ENCODE assay signal across 9 mouse cellular contexts in genomic region chr7:144935563-144935962, GRCm38 (mm10). TPM values are rescaled to one million over a fixed set of nuclear protein-coding genes. Genes with fewer than 3 reads are reported as not detected.
DNase-seq lines count a peak whose midpoint lies in the region; ATAC-seq and TF ChIP-seq lines count a peak whose summit lies in the region.
"Had no signal": no experiment of that assay in that cellular context is flagged by ENCODE, and none has a peak within 500 bp of the region (broad histone marks: within the 10 kb centered on the region; RNA-seq: fewer than 3 reads in every experiment).

No protein-coding gene starts in this region.

- no peak overlapping the region for H3K4me2 ChIP-seq in forebrain, embryonic 16.5 days (ENCODE audit: low read length)
- H3K4me2 ChIP-seq in liver, postnatal 0 days (ENCODE audit: low read depth, low read length) = no peak overlapping the region
- no peak overlapping the region for H3K4me2 ChIP-seq in liver, embryonic 11.5 days
- H3K4me2 ChIP-seq: liver, embryonic 13.5 days had no signal

- peak; percentile 35; the same call in 1 of the 2 replicates for TF ChIP-seq POLR2A in cerebellum, adult 2 months (IDR thresholded peaks at IDR 0.05; ENCODE audit: borderline replicate concordance, insufficient read depth, low read length)

- ATAC-seq in forebrain, embryonic 16.5 days = no peak
- no peak for ATAC-seq in liver, postnatal 0 days
- no peak for ATAC-seq in liver, embryonic 11.5 days (replicated peaks; ENCODE audit: low FRiP score)

- peaks cover 75% of the 10 kb centered on the region for H3K36me3 ChIP-seq in forebrain, embryonic 10.5 days (replicated peaks)
- H3K36me3 ChIP-seq in forebrain, embryonic 16.5 days (ENCODE audit: control insufficient read depth, insufficient read depth) = 0 out of 2 replicates have a peak, but pooled peaks cover 2% of the 10 kb centered on the region
- no peaks in the 10 kb centered on the region for H3K36me3 ChIP-seq in liver, postnatal 0 days (replicated peaks; ENCODE audit: insufficient read depth, low read length)
- peaks cover 5% of the 10 kb centered on the region; the same call in 1 of the 2 replicates for H3K36me3 ChIP-seq in liver, embryonic 11.5 days (ENCODE audit: control insufficient read depth, insufficient read depth, low read length)

- no peak overlapping the region for H3K9ac ChIP-seq in forebrain, embryonic 16.5 days (replicated peaks; ENCODE audit: low read depth, low read length)
- no peak overlapping the region for H3K9ac ChIP-seq in liver, postnatal 0 days (replicated peaks)
- H3K9ac ChIP-seq in liver, embryonic 11.5 days (ENCODE audit: low read depth, low read length) = no peak overlapping the region
- H3K9ac ChIP-seq: liver, embryonic 13.5 days had no signal

- 0 out of 2 replicates have a peak overlapping the region, but pooled peaks have one; percentile 36 for H3K27ac ChIP-seq in forebrain, embryonic 10.5 days
- H3K27ac ChIP-seq in forebrain, embryonic 16.5 days (ENCODE audit: low read length) = no peak overlapping the region
- no peak overlapping the region for H3K27ac ChIP-seq in liver, postnatal 0 days (ENCODE audit: low read depth)
- H3K27ac ChIP-seq in liver, embryonic 11.5 days (ENCODE audit: low read depth, low read length) = no peak overlapping the region
- H3K27ac ChIP-seq in cerebellum, adult 2 months (ENCODE audit: insufficient read depth, low read length) = peak overlapping the region; percentile 45
- H3K27ac ChIP-seq: liver, embryonic 13.5 days had no signal

- 72% methylated on average over 5 of the region's 5 CpGs for WGBS in forebrain, embryonic 10.5 days
- 44% methylated on average over 5 of the region's 5 CpGs for WGBS in forebrain, embryonic 16.5 days
- 68% methylated on average over 5 of the region's 5 CpGs for WGBS in liver, postnatal 0 days (ENCODE audit: insufficient replicate concordance)
- 66% methylated on average over 5 of the region's 5 CpGs for WGBS in liver, embryonic 11.5 days
- 21% methylated on average over 5 of the region's 5 CpGs for whole genome bisulfite sequencing in cerebellum, adult 2 months

- no peak overlapping the region for H3K4me3 ChIP-seq in forebrain, embryonic 10.5 days
- no peak overlapping the region for H3K4me3 ChIP-seq in forebrain, embryonic 16.5 days (replicated peaks; ENCODE audit: low read length)
- no peak overlapping the region for H3K4me3 ChIP-seq in liver, postnatal 0 days (ENCODE audit: low read depth, low read length)
- H3K4me3 ChIP-seq in liver, embryonic 11.5 days (ENCODE audit: low read depth, low read length) = no peak overlapping the region
- no peak overlapping the region for H3K4me3 ChIP-seq in cerebellum, adult 2 months (replicated peaks; ENCODE audit: insufficient read depth, low read depth, low read length)
- H3K4me3 ChIP-seq: liver, embryonic 13.5 days had no signal

- DNase-seq in forebrain, embryonic 10.5 days (ENCODE audit: extremely low spot score, low spot score) = no peak
- no peak for DNase-seq in liver, postnatal 0 days
- no peak for DNase-seq in liver, embryonic 11.5 days (ENCODE audit: low spot score)
- DNase-seq in cerebellum, adult 2 months = peak; percentile 82 to 89
- peak; percentile 46 for DNase-seq in kidney, adult 9 months
- peak; percentile 81 for DNase-seq in retina, postnatal 1 day
- no peak for DNase-seq in ovary, postnatal 36 days (ENCODE audit: low spot score)
- DNase-seq: liver, embryonic 13.5 days had no signal

- TF ChIP-seq CTCF in liver, postnatal 0 days (IDR thresholded peaks at IDR 0.05; ENCODE audit: low read depth) = peak; percentile 63
- peak; percentile 78 for TF ChIP-seq CTCF in cerebellum, adult 2 months (IDR thresholded peaks at IDR 0.05; ENCODE audit: borderline replicate concordance, insufficient read depth, low read depth, low read length)

- H3K27me3 ChIP-seq in forebrain, embryonic 10.5 days (ENCODE audit: poor library complexity, severe bottlenecking) = peaks cover 15% of the 10 kb centered on the region; the same call in 1 of the 2 replicates
- H3K27me3 ChIP-seq in forebrain, embryonic 16.5 days (replicated peaks; ENCODE audit: control insufficient read depth, insufficient read depth, low read length) = peaks cover 18% of the 10 kb centered on the region; the same call in 1 of the 2 replicates
- peaks cover 30% of the 10 kb centered on the region for H3K27me3 ChIP-seq in liver, postnatal 0 days (ENCODE audit: insufficient read depth, low read length)
- H3K27me3 ChIP-seq in liver, embryonic 11.5 days (replicated peaks; ENCODE audit: control insufficient read depth, insufficient read depth, low read length) = peaks cover 33% of the 10 kb centered on the region
- no peaks in the 10 kb centered on the region for H3K27me3 ChIP-seq in cerebellum, adult 2 months (ENCODE audit: control insufficient read depth, insufficient read depth, low read length)

- peaks cover 47% of the 10 kb centered on the region for H3K4me1 ChIP-seq in forebrain, embryonic 10.5 days
- H3K4me1 ChIP-seq in forebrain, embryonic 16.5 days (replicated peaks; ENCODE audit: control insufficient read depth, insufficient read depth, low read length) = peaks cover 33% of the 10 kb centered on the region
- H3K4me1 ChIP-seq in liver, postnatal 0 days (ENCODE audit: insufficient read depth) = peaks cover 14% of the 10 kb centered on the region
- no peaks in the 10 kb centered on the region; the same call in 1 of the 2 replicates for H3K4me1 ChIP-seq in liver, embryonic 11.5 days (replicated peaks; ENCODE audit: control insufficient read depth, insufficient read depth, low read length)
- peaks cover 31% of the 10 kb centered on the region for H3K4me1 ChIP-seq in cerebellum, adult 2 months (ENCODE audit: control insufficient read depth, insufficient read depth, low read length)

- H3K9me3 ChIP-seq in forebrain, embryonic 10.5 days = no peaks in the 10 kb centered on the region
- no peaks in the 10 kb centered on the region for H3K9me3 ChIP-seq in forebrain, embryonic 16.5 days (ENCODE audit: control insufficient read depth, low read length)
- H3K9me3 ChIP-seq in liver, postnatal 0 days (ENCODE audit: low read length) = no peaks in the 10 kb centered on the region
- H3K9me3 ChIP-seq in liver, embryonic 11.5 days (ENCODE audit: control insufficient read depth, low read length) = no peaks in the 10 kb centered on the region
- H3K9me3 ChIP-seq: liver, embryonic 13.5 days had no signal

- no peak for TF ChIP-seq EP300 in liver, postnatal 0 days (IDR thresholded peaks at IDR 0.05; ENCODE audit: low read depth)

RNA-seq across cellular contexts. Expression of gene Ccnd1, which starts 4.2 kb away (rescaled TPM):
- polyA plus RNA-seq in forebrain, embryonic 10.5 days (2016; fragmentation: Nextera tagmentation; extraction: Ambion mirVana) = 233 and 246 TPM in 2 replicates
- 31.4 and 40.7 TPM in 2 replicates for polyA plus RNA-seq in forebrain, embryonic 16.5 days (2015; fragmentation: Nextera tagmentation; extraction: Ambion mirVana)
- 10.1 TPM in 2 replicates for polyA plus RNA-seq in liver, postnatal 0 days (2015; fragmentation: Nextera tagmentation; extraction: Ambion mirVana)
- polyA plus RNA-seq in liver, embryonic 11.5 days (2014; fragmentation: Nextera tagmentation; extraction: Ambion mirVana) = 60.5 and 69.2 TPM in 2 replicates
- polyA plus RNA-seq in cerebellum, adult 2 months (2012; rRNA removed) = 21.8 and 23.1 TPM in 2 replicates

RNA-seq across cellular contexts. Expression of gene LTO1, which starts 20.7 kb away (rescaled TPM):
- polyA plus RNA-seq in forebrain, embryonic 10.5 days (2016; fragmentation: Nextera tagmentation; extraction: Ambion mirVana) = 24.6 and 26.7 TPM in 2 replicates
- polyA plus RNA-seq in forebrain, embryonic 16.5 days (2015; fragmentation: Nextera tagmentation; extraction: Ambion mirVana) = 36.7 and 42.8 TPM in 2 replicates
- polyA plus RNA-seq in liver, postnatal 0 days (2015; fragmentation: Nextera tagmentation; extraction: Ambion mirVana) = 6.3 and 7.0 TPM in 2 replicates
- 16.2 and 20.9 TPM in 2 replicates for polyA plus RNA-seq in liver, embryonic 11.5 days (2014; fragmentation: Nextera tagmentation; extraction: Ambion mirVana)
- polyA plus RNA-seq in cerebellum, adult 2 months (2012; rRNA removed) = 38.0 and 45.8 TPM in 2 replicates

RNA-seq across cellular contexts. Expression of gene Fgf15, which starts 39.2 kb away (rescaled TPM):
- 60.7 and 78.7 TPM in 2 replicates for polyA plus RNA-seq in forebrain, embryonic 10.5 days (2016; fragmentation: Nextera tagmentation; extraction: Ambion mirVana)
- 11.6 and 19.7 TPM in 2 replicates for polyA plus RNA-seq in forebrain, embryonic 16.5 days (2015; fragmentation: Nextera tagmentation; extraction: Ambion mirVana)
- polyA plus RNA-seq in liver, postnatal 0 days (2015; fragmentation: Nextera tagmentation; extraction: Ambion mirVana) = not detected in 2 replicates
- 0.12 and 0.43 TPM in 2 replicates for polyA plus RNA-seq in liver, embryonic 11.5 days (2014; fragmentation: Nextera tagmentation; extraction: Ambion mirVana)
- polyA plus RNA-seq in cerebellum, adult 2 months (2012; rRNA removed) = not detected in 2 replicates

Comparison
In these comparisons a context has a peak if more than half of its experiments do, and no peak if none do; other contexts are left out.
1. H3K27ac ChIP-seq: peak in forebrain, embryonic 10.5 days (single experiment) and cerebellum, adult 2 months (single experiment); none in forebrain, embryonic 16.5 days (single experiment), liver, postnatal 0 days (single experiment) and liver, embryonic 11.5 days (single experiment).
2. DNase-seq: peak in cerebellum, adult 2 months (2 of 2), kidney, adult 9 months (single experiment) and retina, postnatal 1 day (single experiment); none in forebrain, embryonic 10.5 days (single experiment), liver, postnatal 0 days (single experiment), liver, embryonic 11.5 days (single experiment) and ovary, postnatal 36 days (single experiment).